Mouse (Mus musculus) midbrain, embryonic 12.5 days (tissue): ENCODE results near the gene Ccer2. TPM values are rescaled to one million over a fixed set of nuclear protein-coding genes. Genes with fewer than 3 reads are reported as not detected.

Experiments used
- ATAC-seq: fragments of 200-750 bp; cut with Nextera tagmentation; 2 replicates; pipeline ENCODE4 v1.8.0; 2017; ENCODE audit warnings: low read depth, moderate TSS enrichment, moderate library complexity; ENCODE audit not compliant: low FRiP score
- H3K27ac ChIP-seq: fragments of 300-500 bp; sonication (generic); replicated peaks from 2 replicates; pipeline ENCODE4 v1.5.1; 2016; ENCODE audit warnings: mild to moderate bottlenecking
- H3K27me3 ChIP-seq: fragments of 300-500 bp; sonication (generic); 2 replicates; pipeline ENCODE4 v1.6.1; 2016; ENCODE audit warnings: mild to moderate bottlenecking
- H3K36me3 ChIP-seq: fragments of 300-500 bp; sonication (generic); 2 replicates; pipeline ENCODE4 v1.6.1; 2016
- H3K4me1 ChIP-seq: fragments of 300-500 bp; sonication (generic); 2 replicates; pipeline ENCODE4 v1.6.1; 2016
- H3K4me2 ChIP-seq: fragments of 300-500 bp; sonication (generic); replicated peaks from 2 replicates; pipeline ENCODE4 v1.6.1; 2016; ENCODE audit warnings: mild to moderate bottlenecking, moderate library complexity
- H3K4me3 ChIP-seq: fragments of 300-500 bp; sonication (generic); 2 replicates; pipeline ENCODE4 v1.5.1; 2016; ENCODE audit warnings: mild to moderate bottlenecking
- H3K9ac ChIP-seq: fragments of 300-500 bp; sonication (generic); replicated peaks from 2 replicates; pipeline ENCODE4 v1.6.1; 2016; ENCODE audit warnings: mild to moderate bottlenecking, moderate library complexity
- H3K9me3 ChIP-seq: fragments of 300-500 bp; sonication (generic); 2 replicates; pipeline ENCODE4 v1.6.1; 2016; ENCODE audit warnings: mild to moderate bottlenecking
- WGBS: fragments of 180-500 bp; shearing (Covaris S2); methylation state at CpG from one replicate; pipeline ENCODE4 v1.1.7; 2016; 5-methylcytosine and 5-hydroxymethylcytosine counted together
- polyA plus RNA-seq: library from polyadenylated mRNA; unstranded; fragments of >200 nt; fragmentation: Nextera tagmentation; extraction: Ambion mirVana; gene quantifications from 2 replicates; pipeline ENCODE4 v1.2.1, GENCODE M21; 2016

Gene Ccer2
- polyA plus RNA-seq, 1 experiment from 2014 or later, result not detected

DNA sequence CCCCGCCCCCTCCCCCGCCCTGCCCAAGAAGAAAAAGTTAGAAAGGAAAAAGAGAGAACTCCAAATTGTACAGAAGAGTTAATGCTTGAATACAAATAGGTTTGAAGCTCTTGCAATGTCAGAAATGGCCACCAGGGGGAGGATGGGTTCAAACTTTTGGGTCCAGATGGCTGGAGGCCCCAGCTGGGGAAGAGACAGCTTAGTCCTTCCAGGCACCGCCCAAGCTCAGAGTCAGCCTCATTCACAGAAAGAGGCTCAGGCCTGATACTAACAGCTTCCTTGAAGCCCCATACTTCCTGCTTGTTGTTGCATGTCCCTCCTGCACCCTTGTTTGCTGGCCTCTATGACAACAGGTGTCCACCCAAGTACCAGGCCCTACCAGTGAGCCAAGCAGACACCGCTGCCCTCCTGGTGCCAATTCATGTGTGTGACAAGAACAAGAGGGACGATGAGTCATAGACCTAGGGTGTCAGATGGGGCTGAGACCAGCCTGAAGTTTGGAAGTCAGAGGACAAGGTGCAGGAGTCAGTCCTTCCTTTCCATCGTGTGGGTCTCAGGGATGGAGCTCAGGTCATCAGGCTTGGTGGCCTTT is 24.2 kb downstream of the Ccer2 start:
- ATAC-seq, result peak; percentile 73
- Histone ChIP-seq H3K9me3 (no peaks in the 10 kb centered on the region), H3K27me3 (no peaks in the 10 kb centered on the region), H3K27ac (peak overlapping the region; percentile 20; the same call in 1 of the 2 replicates), H3K4me3 (no peak overlapping the region), H3K4me2 (no peak overlapping the region), H3K36me3 (peaks cover 29% of the 10 kb centered on the region), H3K9ac (no peak overlapping the region), H3K4me1 (peaks cover 7% of the 10 kb centered on the region)
- 45% methylated on average over 6 of the region's 6 CpGs for WGBS

- Histone ChIP-seq H3K27ac (no peak overlapping the region), H3K4me2 (no peak overlapping the region), H3K9me3 (no peaks in the 10 kb centered on the region), H3K4me1 (peaks cover 7% of the 10 kb centered on the region), H3K4me3 (no peak overlapping the region), H3K9ac (no peak overlapping the region), H3K36me3 (peaks cover 35% of the 10 kb centered on the region), H3K27me3 (no peaks in the 10 kb centered on the region)
- no peak for ATAC-seq
- 87% methylated on average over 7 of the region's 7 CpGs for WGBS
Measured at GRCm38 (mm10) chr7:28780857-28781256, 24.9 kb downstream of the Ccer2 start.

DNA sequence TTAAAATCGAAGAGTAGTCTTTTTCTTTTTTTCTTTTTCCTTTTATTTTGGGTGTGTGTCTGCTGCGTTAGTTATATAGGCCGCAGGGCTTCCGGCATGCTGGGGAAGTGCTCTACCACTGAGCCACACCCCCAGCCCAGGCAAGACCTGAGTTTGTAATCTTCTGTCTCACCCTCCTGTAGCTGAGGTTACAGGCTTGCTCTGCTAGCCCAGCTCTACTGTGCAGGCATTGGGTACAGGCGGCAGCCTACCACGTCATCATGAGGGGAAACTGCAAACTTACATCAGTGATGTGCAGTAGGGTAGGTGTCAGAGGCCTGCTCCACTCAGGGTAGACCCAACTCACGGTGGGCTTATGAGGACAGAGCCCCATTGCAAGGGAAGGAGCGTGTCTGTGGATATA is 25.3 kb downstream of the Ccer2 start:
- Histone ChIP-seq H3K4me3 (no peak overlapping the region), H3K36me3 (peaks cover 39% of the 10 kb centered on the region), H3K4me1 (peaks cover 7% of the 10 kb centered on the region), H3K27me3 (no peaks in the 10 kb centered on the region), H3K9me3 (no peaks in the 10 kb centered on the region), H3K4me2 (no peak overlapping the region), H3K9ac (no peak overlapping the region), H3K27ac (no peak overlapping the region)
- WGBS, result 91% methylated on average over 8 of the region's 8 CpGs
- ATAC-seq, result no peak

- H3K9me3 ChIP-seq, result no peaks in the 10 kb centered on the region
- H3K4me2 ChIP-seq, result no peak overlapping the region
- H3K27me3 ChIP-seq, result no peaks in the 10 kb centered on the region
- 67% methylated on average over 4 of the region's 5 CpGs for WGBS
- peaks cover 38% of the 10 kb centered on the region for H3K36me3 ChIP-seq
- peaks cover 5% of the 10 kb centered on the region for H3K4me1 ChIP-seq
- no peak overlapping the region for H3K9ac ChIP-seq
- no peak overlapping the region for H3K4me3 ChIP-seq
- ATAC-seq, result no peak
- no peak overlapping the region for H3K27ac ChIP-seq
Measured at GRCm38 (mm10) chr7:28785161-28785560, 29.2 kb downstream of the Ccer2 start.

GRCm38 (mm10) chr7:28787884-28788283 is 31.9 kb downstream of the Ccer2 start:
- no peak overlapping the region for H3K4me3 ChIP-seq
- H3K4me2 ChIP-seq, result no peak overlapping the region
- no peak overlapping the region for H3K27ac ChIP-seq
- H3K9me3 ChIP-seq, result no peaks in the 10 kb centered on the region
- H3K9ac ChIP-seq, result no peak overlapping the region
- ATAC-seq, result no peak
- 90% methylated on average over 9 of the region's 9 CpGs for WGBS
- H3K27me3 ChIP-seq, result no peaks in the 10 kb centered on the region
- H3K4me1 ChIP-seq, result no peaks in the 10 kb centered on the region
- peaks cover 34% of the 10 kb centered on the region for H3K36me3 ChIP-seq

GRCm38 (mm10) chr7:28788307-28789195 is 32.6 kb downstream of the Ccer2 start, which contains the start of gene Rinl:
Gene Rinl (plus strand): TSS chr7:28788969.
- Histone ChIP-seq H3K4me2 (no peak within 1 kb of the TSS), H3K27ac (no peak within 1 kb of the TSS), H3K4me3 (no peak within 1 kb of the TSS), H3K4me1 (no peaks in the 10 kb centered on the region), H3K36me3 (peaks cover 29% of the 10 kb centered on the region), H3K9me3 (no peaks in the 10 kb centered on the region), H3K9ac (no peak within 1 kb of the TSS), H3K27me3 (no peaks in the 10 kb centered on the region)
- WGBS, result 79% methylated on average over 5 of the region's 5 CpGs
- ATAC-seq, result no peak

- Histone ChIP-seq H3K4me2 (no peak overlapping the region), H3K4me1 (no peaks in the 10 kb centered on the region), H3K4me3 (no peak overlapping the region), H3K9ac (no peak overlapping the region), H3K27me3 (no peaks in the 10 kb centered on the region), H3K36me3 (peaks cover 23% of the 10 kb centered on the region), H3K27ac (no peak overlapping the region), H3K9me3 (no peaks in the 10 kb centered on the region)
- no peak for ATAC-seq
- 94% methylated on average over 3 of the region's 3 CpGs for WGBS
Measured at GRCm38 (mm10) chr7:28789235-28789634, 33.3 kb downstream of the Ccer2 start.

DNA sequence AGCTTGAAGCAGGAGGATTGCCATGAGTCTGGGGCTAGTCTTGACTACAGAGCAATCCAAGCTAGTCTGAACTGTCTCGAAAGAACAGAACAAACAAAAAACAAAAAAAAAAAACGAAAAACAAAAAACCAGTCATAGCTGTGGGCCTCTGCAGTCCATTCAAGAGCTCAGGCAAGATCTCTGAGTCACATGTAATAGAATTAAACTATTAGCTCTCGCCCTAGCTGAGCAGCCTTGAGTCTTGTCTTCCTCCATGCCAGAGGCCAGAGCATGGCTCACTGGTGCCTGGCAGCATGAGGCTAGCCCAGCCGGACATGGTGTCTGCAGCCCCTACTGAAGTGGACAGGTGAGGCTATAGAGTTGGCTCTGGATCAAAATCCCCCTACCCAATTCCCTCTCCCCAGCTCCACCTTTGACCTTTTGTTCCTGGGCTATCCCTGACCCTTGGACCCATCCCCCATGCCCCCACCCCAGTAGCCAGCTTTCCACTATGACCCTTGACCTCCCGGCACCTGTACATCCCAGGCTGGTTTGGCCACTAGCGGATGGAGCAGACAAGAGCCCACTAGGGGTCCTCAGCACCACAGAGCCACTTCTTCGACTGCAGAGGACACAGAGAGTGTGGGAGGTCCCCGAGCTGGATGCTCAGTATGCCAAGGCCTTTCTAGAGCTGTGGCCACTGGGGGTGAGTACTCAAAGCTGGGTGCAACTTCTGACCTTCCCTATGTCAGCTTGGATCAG is 34.3 kb downstream of the Ccer2 start:
- no peak overlapping the region for H3K4me3 ChIP-seq
- H3K27ac ChIP-seq, result no peak overlapping the region
- WGBS, result 48% methylated on average over 8 of the region's 8 CpGs
- no peaks in the 10 kb centered on the region for H3K27me3 ChIP-seq
- no peaks in the 10 kb centered on the region for H3K4me1 ChIP-seq
- H3K9me3 ChIP-seq, result no peaks in the 10 kb centered on the region
- no peak overlapping the region for H3K4me2 ChIP-seq
- H3K36me3 ChIP-seq, result peaks cover 23% of the 10 kb centered on the region
- H3K9ac ChIP-seq, result no peak overlapping the region
- ATAC-seq, result no peak

- Histone ChIP-seq H3K9ac (no peak overlapping the region), H3K27me3 (peaks cover 5% of the 10 kb centered on the region; the same call in 1 of the 2 replicates), H3K36me3 (peaks cover 9% of the 10 kb centered on the region; the same call in 1 of the 2 replicates), H3K9me3 (no peaks in the 10 kb centered on the region), H3K27ac (no peak overlapping the region), H3K4me2 (no peak overlapping the region), H3K4me3 (no peak overlapping the region), H3K4me1 (peaks cover 4% of the 10 kb centered on the region; the same call in 1 of the 2 replicates)
- ATAC-seq, result no peak
Measured at GRCm38 (mm10) chr7:28791706-28792105, 35.7 kb downstream of the Ccer2 start.

DNA sequence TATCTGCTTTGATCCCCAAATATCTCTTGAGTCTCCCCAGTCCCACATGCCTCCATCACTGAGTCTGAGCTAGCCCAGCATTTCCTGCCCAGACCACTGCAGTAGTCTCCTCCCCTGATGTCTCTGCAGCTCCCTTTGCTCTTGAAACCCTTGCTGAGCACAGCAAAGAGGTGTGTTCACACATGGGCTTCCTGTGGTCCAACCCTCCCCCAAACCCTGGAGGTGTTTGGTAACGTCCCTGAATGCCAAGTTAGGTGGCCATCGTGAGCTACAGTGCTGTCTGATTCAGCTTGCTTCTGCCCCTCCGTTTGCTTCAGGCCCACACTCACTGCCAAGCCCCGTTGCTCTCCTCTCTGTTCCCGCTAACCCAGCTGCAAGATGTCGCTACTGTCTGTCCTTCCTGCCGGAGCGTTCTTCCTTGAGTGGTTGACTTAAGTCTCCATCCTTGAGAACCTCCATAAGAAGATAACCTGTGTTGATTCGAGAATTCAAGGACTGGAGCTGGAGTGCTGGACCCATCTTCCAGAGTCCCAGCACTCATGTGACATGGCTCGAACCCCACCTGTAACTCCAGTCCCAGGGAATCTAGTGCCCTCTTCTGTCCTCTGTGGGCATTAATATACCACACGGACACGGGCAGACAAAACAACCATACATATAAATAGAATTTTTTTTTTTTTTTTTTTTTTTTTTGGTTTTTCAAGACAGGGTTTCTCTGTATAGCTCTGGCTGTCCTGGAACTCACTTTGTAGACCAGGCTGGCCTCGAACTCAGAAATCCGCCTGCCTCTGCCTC is 36.6 kb downstream of the Ccer2 start:
- H3K27me3 ChIP-seq, result peaks cover 7% of the 10 kb centered on the region; the same call in 1 of the 2 replicates
- 82% methylated on average over 14 of the region's 14 CpGs for WGBS
- peaks cover 8% of the 10 kb centered on the region; the same call in 1 of the 2 replicates for H3K36me3 ChIP-seq
- no peak overlapping the region for H3K4me2 ChIP-seq
- H3K9me3 ChIP-seq, result no peaks in the 10 kb centered on the region
- no peak for ATAC-seq
- no peak overlapping the region for H3K9ac ChIP-seq
- peaks cover 6% of the 10 kb centered on the region; the same call in 1 of the 2 replicates for H3K4me1 ChIP-seq
- no peak overlapping the region for H3K4me3 ChIP-seq
- H3K27ac ChIP-seq, result no peak overlapping the region

DNA sequence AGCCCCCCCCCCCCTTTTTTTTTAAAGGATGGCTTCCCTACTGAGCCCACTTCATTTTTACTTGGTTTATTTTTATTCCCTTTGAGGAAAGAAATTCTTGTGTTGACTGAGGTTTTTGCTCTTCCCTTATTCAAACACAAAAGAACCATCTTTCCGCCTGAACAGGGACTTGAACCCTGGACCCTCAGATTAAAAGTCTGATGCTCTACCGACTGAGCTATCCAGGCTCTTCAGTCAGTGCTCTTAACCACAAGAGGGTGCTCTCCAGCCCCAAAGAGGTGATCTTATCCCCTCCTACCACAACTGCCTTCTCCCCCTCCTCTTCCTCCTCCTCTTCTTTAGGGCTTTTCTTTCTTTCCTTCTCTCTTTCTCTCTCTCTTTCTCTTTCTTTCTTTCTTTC is 37.9 kb downstream of the Ccer2 start:
- peaks cover 6% of the 10 kb centered on the region; the same call in 1 of the 2 replicates for H3K4me1 ChIP-seq
- H3K9me3 ChIP-seq, result no peaks in the 10 kb centered on the region
- 39% methylated on average over 2 of the region's 2 CpGs for WGBS
- H3K4me3 ChIP-seq, result no peak overlapping the region
- ATAC-seq, result no peak
- no peak overlapping the region for H3K27ac ChIP-seq
- H3K36me3 ChIP-seq, result no peaks in the 10 kb centered on the region
- peaks cover 8% of the 10 kb centered on the region; the same call in 1 of the 2 replicates for H3K27me3 ChIP-seq
- H3K9ac ChIP-seq, result no peak overlapping the region
- H3K4me2 ChIP-seq, result no peak overlapping the region
